Mouse (Mus musculus) cerebellum, adult 9-10 months (tissue): ENCODE data around the gene Snx3.

Experiments
- DNase-seq: peaks from one replicate; pipeline ENCODE4 v3.0.0; 2022

Snx3 gene

GRCm38 (mm10) chr10:42579475-42580130, 77.8 kb downstream of the Snx3 start:
- no peak for DNase-seq

DNA sequence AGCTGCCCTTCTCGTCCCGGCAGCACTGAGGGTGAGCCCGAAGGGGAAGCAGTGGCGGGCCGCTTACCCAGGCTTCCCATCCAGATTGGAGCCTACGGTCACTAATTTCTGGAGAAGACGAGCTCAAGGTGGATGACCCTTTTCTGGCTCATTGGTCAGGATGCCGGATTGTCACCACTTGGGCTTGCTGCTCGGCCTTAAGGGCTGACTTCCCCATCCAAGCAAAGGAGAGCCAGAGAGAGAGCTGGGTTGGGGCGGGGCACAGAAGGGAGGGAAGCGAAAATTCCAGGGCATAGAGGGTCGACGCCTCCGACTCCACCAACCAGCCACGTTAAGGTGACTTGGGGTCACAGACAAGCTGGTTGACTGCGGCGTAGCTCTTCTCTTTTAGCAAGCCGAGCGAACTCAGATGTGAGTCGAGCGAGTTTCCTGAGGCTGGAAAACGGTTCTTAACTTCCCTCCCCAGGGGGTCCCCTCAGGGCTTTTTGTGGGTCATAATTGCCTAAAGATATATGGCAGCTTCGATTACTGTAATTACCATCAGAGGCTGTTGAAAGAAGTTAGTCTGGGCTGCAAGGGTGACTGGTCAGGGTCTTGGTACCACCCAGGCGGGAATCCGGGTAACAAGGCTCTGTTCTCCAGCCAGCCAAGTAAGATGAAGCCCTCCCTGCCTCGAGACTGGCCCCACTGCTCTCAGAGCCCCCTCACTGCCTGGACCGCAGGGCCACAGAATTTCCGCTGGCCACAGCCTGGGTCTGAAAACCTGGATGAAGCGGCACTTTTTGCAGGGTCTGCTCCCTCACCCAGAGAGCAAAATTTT, 78.5 kb downstream of the Snx3 start:
- no peak for DNase-seq

- no peak for DNase-seq
Measured at GRCm38 (mm10) chr10:42580951-42581277, 79.1 kb downstream of the Snx3 start.

DNA sequence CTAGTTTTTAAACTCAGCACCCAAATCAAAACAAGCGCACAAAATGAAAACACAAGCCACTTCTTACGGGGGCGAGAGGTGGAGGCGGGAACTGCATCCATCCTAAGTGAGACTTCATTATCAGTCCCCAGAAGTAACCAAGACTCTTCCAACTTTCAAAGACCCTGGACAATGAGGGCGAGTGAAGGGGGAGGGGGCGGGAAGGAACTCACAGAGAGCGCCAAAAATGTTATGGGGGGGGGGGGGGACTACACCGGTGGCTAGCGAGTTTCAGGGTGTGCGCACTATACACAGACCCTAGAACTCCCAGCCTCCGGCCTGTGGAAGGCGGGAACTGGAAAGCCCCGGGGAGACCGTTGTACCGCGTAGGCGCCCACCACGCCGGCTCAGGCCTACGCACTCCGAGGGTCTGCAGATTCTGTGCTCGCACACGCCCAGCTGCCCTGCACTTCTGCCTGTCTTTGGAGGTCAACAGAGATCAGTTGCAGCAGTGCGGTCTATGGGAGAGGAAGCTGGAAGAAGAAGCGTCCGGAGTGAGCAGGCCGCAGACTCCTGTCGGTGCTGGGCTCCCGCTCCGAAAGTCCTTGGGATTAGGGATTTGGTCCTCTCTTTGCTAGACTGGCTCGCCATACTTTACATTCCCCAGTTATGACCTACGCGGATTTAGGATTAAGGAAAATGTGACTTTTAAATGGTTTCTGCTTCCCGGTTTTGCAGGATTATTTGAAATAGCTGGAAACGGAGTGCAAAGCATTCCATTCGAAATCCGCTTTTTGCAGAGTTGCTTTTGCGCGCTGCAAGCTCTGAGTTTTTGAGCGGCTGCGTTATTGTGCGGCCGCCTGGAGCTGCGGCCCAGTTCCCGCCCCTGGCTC, 80.1 kb downstream of the Snx3 start:
- DNase-seq: no peak

GRCm38 (mm10) chr10:42582566-42583110, 80.8 kb downstream of the Snx3 start:
- no peak for DNase-seq

GRCm38 (mm10) chr10:42583157-42583872, 81.5 kb downstream of the Snx3 start, which contains the start of the genes Nr2e1 and Ostm1:
Gene Nr2e1, minus strand, starts transcription at chr10:42583632.
Gene Ostm1, plus strand, starts transcription at chr10:42583822.
- no peak for DNase-seq

- DNase-seq: no peak
Measured at GRCm38 (mm10) chr10:42583902-42584435, 82.1 kb downstream of the Snx3 start.

DNA sequence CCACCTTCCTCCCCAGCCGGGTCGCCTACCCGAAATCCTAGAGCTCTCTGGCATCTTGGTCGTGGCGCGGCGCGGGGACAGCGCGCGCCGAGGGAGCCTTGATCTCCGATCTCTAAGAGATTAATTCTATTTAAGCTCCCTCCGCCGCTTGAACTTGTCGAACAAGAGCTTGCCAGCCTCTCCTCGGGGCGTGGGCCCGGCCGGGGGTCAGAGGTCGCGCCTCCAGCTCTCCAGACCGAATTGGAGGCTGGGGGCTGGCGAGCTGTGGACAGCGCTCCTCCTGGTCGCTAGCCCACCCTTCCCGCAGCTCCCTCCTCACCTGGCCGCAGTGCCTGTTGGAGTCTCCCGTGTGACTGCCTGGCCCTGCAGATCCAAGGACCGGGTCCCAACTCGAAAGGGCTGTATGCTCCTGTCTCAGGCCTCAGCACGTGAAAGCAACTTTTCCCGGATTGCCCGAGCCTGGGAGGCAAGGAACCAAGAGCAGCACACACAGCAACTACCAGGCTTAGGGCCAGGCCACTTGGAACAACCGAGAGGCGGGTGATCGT, 82.7 kb downstream of the Snx3 start:
- DNase-seq: no peak
